Mouse (Mus musculus) brown adipose tissue, adult 24 weeks (tissue): ENCODE data around the gene Mthfd1. TPM values are rescaled to one million over a fixed set of nuclear protein-coding genes. Genes with fewer than 3 reads are reported as not detected.

Experiments
- H3K27ac ChIP-seq: fragments of 200-500 bp; replicated peaks from 2 replicates; pipeline ENCODE4 v1.5.1; 2012; ENCODE audit warnings: low read depth, mild to moderate bottlenecking, low read length
- H3K4me1 ChIP-seq: fragments of 200-500 bp; 2 replicates; pipeline ENCODE4 v1.6.1; 2012; ENCODE audit warnings: low read length, mixed read lengths; ENCODE audit not compliant: control insufficient read depth, insufficient read depth, insufficient read length
- H3K4me3 ChIP-seq: fragments of 200-500 bp; 2 replicates; pipeline ENCODE4 v1.5.1; 2012; ENCODE audit warnings: low read depth, mild to moderate bottlenecking, low read length, moderate library complexity; ENCODE audit not compliant: insufficient read depth
- polyA plus RNA-seq: library from polyadenylated mRNA; stranded (reverse); fragments of >200 nt; gene quantifications from 2 replicates; pipeline ENCODE4 v1.2.4, GENCODE M21; 2012; ENCODE audit not compliant: missing spikeins, insufficient read depth, insufficient read length

Gene Mthfd1
- polyA plus RNA-seq, 1 experiment: 14.7 TPM

- Histone ChIP-seq H3K4me3 (no peak overlapping the region), H3K4me1 (no peaks in the 10 kb centered on the region), H3K27ac (no peak overlapping the region)
Measured at GRCm38 (mm10) chr12:76336111-76336965, 81.2 kb downstream of the Mthfd1 start.

DNA sequence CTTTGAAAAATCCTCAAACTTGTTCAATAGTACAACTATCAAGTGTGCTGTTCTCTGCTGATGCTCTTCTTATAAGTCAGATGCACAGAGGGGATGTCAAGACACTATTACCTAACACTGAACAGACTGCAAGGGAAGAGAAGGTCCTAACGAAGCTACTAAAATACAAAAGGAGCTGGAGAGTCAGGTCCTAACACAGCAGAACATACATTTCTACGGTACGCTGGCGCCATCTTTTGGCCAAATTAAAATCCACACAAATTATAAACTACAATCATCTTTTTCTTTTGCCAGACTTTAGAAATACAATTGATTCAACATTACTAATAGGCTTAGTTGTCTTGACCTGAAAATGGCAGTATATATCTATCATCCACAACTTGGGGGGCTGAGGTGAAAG lies 86.0 kb downstream of the Mthfd1 start:
- Histone ChIP-seq H3K4me3 (no peak overlapping the region), H3K27ac (no peak overlapping the region), H3K4me1 (no peaks in the 10 kb centered on the region)

- no peak overlapping the region for H3K27ac ChIP-seq
- no peak overlapping the region for H3K4me3 ChIP-seq
- H3K4me1 ChIP-seq: no peaks in the 10 kb centered on the region
Measured at GRCm38 (mm10) chr12:76345759-76346455, 90.8 kb downstream of the Mthfd1 start.

DNA sequence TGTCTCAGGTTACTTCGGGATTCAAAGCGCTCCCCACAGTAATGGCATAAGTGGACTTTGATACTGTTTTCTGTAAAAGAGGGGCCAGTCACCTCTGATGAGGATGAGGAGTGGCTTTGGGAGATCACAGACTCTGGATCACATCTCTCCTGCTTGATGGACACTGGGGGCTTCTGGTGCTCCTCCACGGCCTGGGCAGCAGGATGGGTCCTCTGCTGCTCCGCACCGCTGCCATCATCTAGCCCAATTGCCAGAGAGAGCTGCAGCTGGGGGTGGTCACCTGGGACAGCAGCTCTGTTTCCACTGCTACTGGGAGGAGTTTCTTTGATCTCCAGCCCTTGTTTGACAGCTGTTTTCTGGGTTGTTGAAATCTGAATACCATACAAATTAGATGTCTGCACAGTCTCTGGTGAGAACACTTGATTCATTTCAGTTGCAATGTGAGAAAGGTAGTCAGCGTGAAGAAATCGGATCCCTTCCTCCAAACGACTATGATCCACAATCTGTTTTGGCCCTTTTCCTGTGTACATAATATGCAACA lies 94.7 kb downstream of the Mthfd1 start:
- H3K27ac ChIP-seq: no peak overlapping the region
- H3K4me1 ChIP-seq: no peaks in the 10 kb centered on the region
- no peak overlapping the region for H3K4me3 ChIP-seq

DNA sequence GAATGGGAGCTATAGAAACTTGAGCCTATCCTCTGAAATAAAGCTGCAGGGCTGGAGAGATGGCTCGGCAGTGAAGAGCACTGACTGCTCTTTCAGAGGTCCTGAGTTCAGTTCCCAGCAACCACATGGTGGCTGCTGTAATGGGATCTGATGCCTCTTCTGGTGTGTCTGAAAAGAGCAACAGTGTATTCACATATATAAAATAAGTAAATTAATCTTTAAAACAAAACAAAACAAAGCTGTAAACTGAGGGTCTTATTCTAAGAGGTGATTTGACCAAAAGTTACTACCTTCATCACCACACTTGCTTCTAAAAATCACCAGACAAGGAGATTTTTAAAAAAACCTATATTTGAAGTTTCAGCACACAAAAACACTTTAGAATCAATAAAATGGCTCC lies 105.8 kb downstream of the Mthfd1 start:
- no peaks in the 10 kb centered on the region; the same call in 1 of the 2 replicates for H3K4me1 ChIP-seq
- H3K27ac ChIP-seq: no peak overlapping the region

GRCm38 (mm10) chr12:76361405-76362302 lies 106.6 kb downstream of the Mthfd1 start:
- no peak overlapping the region for H3K27ac ChIP-seq

More for the DNA sequence above, 105.8 kb downstream of the Mthfd1 start:
- H3K4me3 ChIP-seq: no peak overlapping the region

GRCm38 (mm10) chr12:76362303-76362676 lies 107.2 kb downstream of the Mthfd1 start:
- Histone ChIP-seq H3K27ac (no peak overlapping the region), H3K4me1 (no peaks in the 10 kb centered on the region; the same call in 1 of the 2 replicates), H3K4me3 (no peak overlapping the region)

More at GRCm38 (mm10) chr12:76361405-76362302, 106.6 kb downstream of the Mthfd1 start:
- Histone ChIP-seq H3K4me1 (no peaks in the 10 kb centered on the region; the same call in 1 of the 2 replicates), H3K4me3 (no peak overlapping the region)

DNA sequence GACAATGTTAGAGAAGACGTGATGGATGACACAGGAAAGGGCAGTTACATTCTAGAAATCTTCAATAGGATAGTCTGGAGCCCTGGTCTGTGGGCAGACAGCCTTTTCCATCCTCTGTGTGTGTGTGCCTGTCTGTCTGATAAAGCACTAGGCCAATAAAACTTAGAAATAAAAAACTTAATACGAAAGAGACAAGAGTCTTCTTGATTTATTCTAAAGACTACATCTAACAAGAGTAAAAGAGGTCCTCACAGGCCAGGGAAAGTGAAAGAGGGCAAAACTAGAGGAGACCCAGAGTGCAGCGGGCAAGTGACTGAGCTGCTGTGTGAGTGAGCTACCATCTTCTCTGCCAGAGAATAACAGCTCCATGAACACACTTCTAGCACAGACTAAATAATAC lies 111.2 kb downstream of the Mthfd1 start:
- Histone ChIP-seq H3K27ac (no peak overlapping the region), H3K4me1 (no peaks in the 10 kb centered on the region; the same call in none of the 2 replicates), H3K4me3 (no peak overlapping the region)

DNA sequence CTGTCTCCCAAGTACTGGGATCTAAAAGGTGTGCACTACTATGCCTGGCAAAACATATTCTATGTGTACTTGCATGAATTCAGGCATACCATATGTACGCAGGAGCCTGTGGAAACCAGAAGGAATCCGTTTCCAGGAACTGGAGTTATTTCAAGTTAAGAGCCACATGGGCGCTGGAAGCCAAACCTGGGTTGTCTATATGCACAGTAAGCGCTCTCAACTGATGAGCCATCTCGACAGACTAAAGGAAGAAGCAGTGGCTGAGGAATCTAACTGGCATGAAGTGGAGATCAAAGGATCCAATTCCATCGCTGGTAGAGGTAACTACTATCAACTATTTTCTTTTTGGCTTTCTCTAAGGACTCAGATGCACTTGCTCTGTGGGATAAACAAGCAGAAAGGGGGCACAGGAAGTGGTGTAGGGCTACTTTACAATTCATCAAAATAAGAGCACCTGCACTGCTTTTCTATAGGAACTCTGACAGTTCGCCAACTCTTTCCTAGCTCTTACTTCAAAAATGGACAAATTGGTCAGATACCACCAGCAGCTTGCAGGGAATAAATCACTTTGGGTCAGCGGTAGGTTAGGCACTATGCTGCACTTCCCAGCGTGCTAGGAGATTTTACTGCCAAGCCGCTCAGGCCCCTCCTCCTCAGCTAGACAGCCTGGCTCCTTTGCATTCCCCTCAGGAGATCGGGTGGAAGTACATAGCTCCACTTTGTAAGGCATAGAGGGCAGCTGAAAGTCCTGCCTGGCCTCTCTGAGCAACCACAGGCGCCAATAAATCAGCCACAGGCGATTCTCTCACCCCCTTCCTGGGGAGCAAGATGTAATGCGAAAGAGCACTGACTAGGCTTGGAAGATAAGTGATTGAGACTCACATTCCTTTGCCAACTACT lies 112.2 kb downstream of the Mthfd1 start:
- Histone ChIP-seq H3K4me3 (peak overlapping the region; percentile 2; the same call in 1 of the 2 replicates), H3K27ac (no peak overlapping the region), H3K4me1 (peaks cover 5% of the 10 kb centered on the region)

- H3K4me3 ChIP-seq: peak overlapping the region; percentile 92
- 0 out of 2 replicates have a peak overlapping the region, but pooled peaks have one; percentile 20 for H3K27ac ChIP-seq
- H3K4me1 ChIP-seq: peaks cover 12% of the 10 kb centered on the region
Measured at GRCm38 (mm10) chr12:76368201-76368789, 113.2 kb downstream of the Mthfd1 start.

DNA sequence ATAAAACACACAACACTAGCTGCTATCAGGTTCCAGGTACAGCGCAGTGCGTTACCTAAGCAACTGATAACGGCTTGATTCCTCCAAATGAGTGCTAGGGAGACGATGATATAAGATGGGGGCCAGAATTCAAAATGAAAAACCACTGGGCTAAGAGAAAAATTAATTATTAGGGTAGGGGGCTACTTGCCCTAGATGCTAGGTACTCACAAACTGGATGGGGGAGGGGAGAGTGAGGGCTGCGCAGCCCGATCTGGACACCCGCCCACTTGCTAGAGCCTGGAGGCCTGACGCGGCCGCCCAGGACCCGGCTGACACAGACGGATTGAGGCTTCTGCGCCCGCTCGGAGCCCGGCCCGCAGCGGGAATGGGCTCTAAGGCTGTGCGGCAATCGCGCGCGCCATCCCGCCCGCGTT lies 113.7 kb downstream of the Mthfd1 start:
- peak overlapping the region; percentile 64 for H3K27ac ChIP-seq
- peak overlapping the region; percentile 92 for H3K4me3 ChIP-seq
- peaks cover 12% of the 10 kb centered on the region for H3K4me1 ChIP-seq
